Mouse (Mus musculus): ENCODE measurements at regions not wholly inside any gene's neighbourhood (a gene's known extent, or its start where the extent isn't known, plus 50 kb on each side); places are given as distances from the start of the nearest gene placed in this dataset.

DNA sequence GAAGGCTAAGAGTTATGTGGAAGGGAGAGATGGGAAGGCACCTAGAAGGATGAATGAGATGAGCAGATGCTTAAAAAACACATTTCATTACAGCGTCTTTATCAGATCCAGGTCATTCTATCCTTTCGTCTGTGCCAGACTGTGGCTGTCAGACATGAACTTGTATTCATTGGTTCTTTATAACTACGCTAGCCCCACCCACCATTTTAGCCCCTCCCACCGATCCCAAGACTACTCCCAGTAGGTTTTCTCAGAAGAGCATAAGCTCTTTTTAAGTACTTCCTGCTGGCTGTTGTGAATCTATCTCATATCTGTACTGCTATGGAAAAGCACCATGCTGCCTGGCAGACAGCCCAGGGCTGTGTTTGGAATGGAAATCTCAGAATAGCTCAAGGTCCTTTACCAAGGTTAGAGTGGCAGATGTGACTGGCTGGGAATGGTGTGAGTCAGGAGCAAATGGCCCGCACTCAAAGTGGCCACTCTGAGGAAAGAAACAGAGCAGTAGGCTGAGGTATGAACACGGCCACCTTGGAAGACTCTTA, 121.1 kb upstream of the Gls start:
- H3K4me1 ChIP-seq (ENCODE audit: control insufficient read depth, insufficient read depth, low read length): no peaks in the 10 kb centered on the region
- no peak overlapping the region for H3K27ac ChIP-seq (ENCODE audit: insufficient read depth, low read length)
- TF ChIP-seq CTCF (IDR thresholded peaks at IDR 0.05; ENCODE audit: borderline replicate concordance, insufficient read depth, low read length): no peak
- no peak for TF ChIP-seq POLR2A (IDR thresholded peaks at IDR 0.05; ENCODE audit: low read depth, low read length)
- H3K4me3 ChIP-seq (ENCODE audit: insufficient read depth, low read length): no peak overlapping the region

- Histone ChIP-seq H3K4me1 (ENCODE audit: control insufficient read depth, insufficient read depth, low read length) (no peaks in the 10 kb centered on the region), H3K27ac (ENCODE audit: insufficient read depth, low read length) (no peak overlapping the region), H3K4me3 (ENCODE audit: insufficient read depth, low read length) (no peak overlapping the region)
- TF ChIP-seq POLR2A (IDR thresholded peaks at IDR 0.05; ENCODE audit: low read depth, low read length) (no peak), CTCF (IDR thresholded peaks at IDR 0.05; ENCODE audit: borderline replicate concordance, insufficient read depth, low read length) (no peak)
Measured at GRCm38 (mm10) chr1:52342127-52342526, 109.1 kb upstream of the Gls start.

DNA sequence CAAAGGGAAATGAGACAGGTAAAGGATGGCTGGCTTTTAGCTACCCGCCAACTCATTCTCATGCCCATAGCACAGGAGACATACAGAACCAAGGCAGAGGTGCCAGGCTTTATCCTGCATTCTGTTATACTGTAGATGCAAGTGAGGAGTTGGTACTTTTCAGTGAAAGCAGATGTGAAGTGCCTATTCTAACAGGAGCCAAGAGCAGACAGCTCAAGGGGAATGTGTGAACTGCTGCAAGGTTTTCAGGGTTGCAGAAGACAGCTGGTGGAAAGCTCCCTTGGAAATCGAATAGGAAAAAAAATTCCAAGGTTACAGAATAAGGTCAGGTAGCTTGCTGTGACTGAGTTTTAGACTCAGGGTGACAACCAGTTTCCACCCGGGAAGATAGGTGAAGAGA, 105.7 kb upstream of the Gls start:
- no peak overlapping the region for H3K4me3 ChIP-seq (ENCODE audit: insufficient read depth, low read length)
- no peak overlapping the region for H3K27ac ChIP-seq (ENCODE audit: insufficient read depth, low read length)
- TF ChIP-seq CTCF (IDR thresholded peaks at IDR 0.05; ENCODE audit: borderline replicate concordance, insufficient read depth, low read length) (no peak), POLR2A (IDR thresholded peaks at IDR 0.05; ENCODE audit: low read depth, low read length) (no peak)
- no peaks in the 10 kb centered on the region for H3K4me1 ChIP-seq (ENCODE audit: control insufficient read depth, insufficient read depth, low read length)

DNA sequence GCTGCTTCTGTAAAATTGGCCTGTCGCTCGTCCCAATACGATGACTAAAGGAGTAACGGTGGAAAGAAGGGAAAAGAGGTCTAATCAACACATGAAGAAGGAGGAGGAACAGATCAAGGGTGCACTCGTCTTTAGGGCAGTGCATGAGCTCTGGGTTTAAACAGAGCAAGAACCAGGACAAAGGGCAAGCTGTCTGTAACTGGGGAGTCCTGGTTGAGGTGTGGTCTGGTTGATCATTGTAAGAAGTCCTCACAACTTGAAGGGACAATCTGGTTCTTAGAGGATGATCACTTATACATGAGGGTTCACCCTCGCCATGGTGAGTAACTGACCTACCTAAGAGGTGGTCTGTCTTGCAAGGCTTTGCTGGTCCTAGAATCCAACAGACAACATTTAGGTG, 105.2 kb upstream of the Gls start:
- Histone ChIP-seq H3K4me1 (ENCODE audit: control insufficient read depth, insufficient read depth, low read length) (no peaks in the 10 kb centered on the region), H3K4me3 (ENCODE audit: insufficient read depth, low read length) (no peak overlapping the region), H3K27ac (ENCODE audit: insufficient read depth, low read length) (no peak overlapping the region)
- no peak for TF ChIP-seq CTCF (IDR thresholded peaks at IDR 0.05; ENCODE audit: borderline replicate concordance, insufficient read depth, low read length)
- TF ChIP-seq POLR2A (IDR thresholded peaks at IDR 0.05; ENCODE audit: low read depth, low read length): no peak

DNA sequence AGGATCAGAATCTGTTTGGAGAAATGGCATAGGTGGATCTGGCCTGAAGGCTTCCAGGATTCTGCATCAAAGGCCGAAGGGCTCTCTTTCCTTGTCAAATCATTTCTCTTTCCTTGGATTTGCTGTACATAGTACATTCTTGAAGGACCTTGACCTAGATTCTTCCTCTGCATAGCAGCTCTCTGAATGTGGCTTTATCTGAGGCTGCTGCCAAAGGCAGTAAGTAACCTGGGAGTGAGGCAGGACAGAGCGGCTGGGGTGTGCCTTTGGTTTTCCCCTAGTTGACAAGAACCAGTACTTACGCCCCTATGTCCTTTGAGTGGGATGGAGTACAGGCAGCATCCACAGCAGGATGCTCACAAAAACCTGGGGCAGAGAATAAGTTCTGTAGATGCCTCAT, 103.7 kb upstream of the Gls start:
- TF ChIP-seq POLR2A (IDR thresholded peaks at IDR 0.05; ENCODE audit: low read depth, low read length) (no peak), CTCF (IDR thresholded peaks at IDR 0.05; ENCODE audit: borderline replicate concordance, insufficient read depth, low read length) (no peak)
- Histone ChIP-seq H3K4me3 (ENCODE audit: insufficient read depth, low read length) (no peak overlapping the region), H3K4me1 (ENCODE audit: control insufficient read depth, insufficient read depth, low read length) (no peaks in the 10 kb centered on the region; the same call in 1 of the 2 replicates), H3K27ac (ENCODE audit: insufficient read depth, low read length) (no peak overlapping the region)

DNA sequence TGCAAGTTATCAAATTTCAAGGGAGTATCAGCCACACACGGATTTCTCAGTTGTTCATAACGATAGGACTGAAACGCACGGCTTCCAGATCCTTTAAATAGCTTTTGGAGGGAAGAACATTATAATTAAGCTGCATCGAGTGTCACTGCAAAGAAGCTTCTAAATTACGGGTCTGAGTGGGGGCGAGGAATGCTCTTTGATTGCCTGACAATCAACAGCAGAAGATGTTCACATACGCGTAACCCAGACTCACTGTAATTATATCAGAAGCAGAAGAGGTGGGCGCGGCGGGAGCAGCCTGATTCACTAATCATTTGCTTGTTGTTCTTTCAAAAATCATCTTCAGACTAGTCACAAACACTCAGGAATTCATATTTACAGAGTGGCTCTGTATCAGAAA, 99.0 kb upstream of the Gls start:
- TF ChIP-seq CTCF (IDR thresholded peaks at IDR 0.05; ENCODE audit: borderline replicate concordance, insufficient read depth, low read length): no peak
- no peak for TF ChIP-seq POLR2A (IDR thresholded peaks at IDR 0.05; ENCODE audit: low read depth, low read length)
- no peaks in the 10 kb centered on the region; the same call in 1 of the 2 replicates for H3K4me1 ChIP-seq (ENCODE audit: control insufficient read depth, insufficient read depth, low read length)
- H3K4me3 ChIP-seq (ENCODE audit: insufficient read depth, low read length): no peak overlapping the region
- no peak overlapping the region for H3K27ac ChIP-seq (ENCODE audit: insufficient read depth, low read length)

DNA sequence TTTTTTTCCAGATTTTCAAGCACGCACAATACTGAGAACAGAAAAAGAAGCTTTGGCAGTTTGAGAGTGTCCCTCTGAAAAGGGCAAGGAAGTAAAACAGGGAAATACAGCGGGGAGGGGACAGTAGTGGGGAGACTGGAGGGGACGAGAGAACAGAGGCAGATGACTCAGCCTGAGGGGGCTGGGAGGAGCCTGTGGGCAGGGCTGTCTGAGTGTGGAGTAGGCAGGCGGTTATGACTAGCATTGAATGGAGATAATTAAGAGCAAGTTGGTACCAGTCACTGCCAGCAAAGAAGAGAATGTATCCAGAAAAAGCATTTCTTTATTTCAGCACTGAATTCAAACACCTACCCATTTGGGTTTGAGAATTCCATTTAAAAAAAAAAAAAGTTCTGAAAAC, 98.4 kb upstream of the Gls start:
- no peaks in the 10 kb centered on the region; the same call in 1 of the 2 replicates for H3K4me1 ChIP-seq (ENCODE audit: control insufficient read depth, insufficient read depth, low read length)
- no peak overlapping the region for H3K4me3 ChIP-seq (ENCODE audit: insufficient read depth, low read length)
- TF ChIP-seq CTCF (IDR thresholded peaks at IDR 0.05; ENCODE audit: borderline replicate concordance, insufficient read depth, low read length) (no peak), POLR2A (IDR thresholded peaks at IDR 0.05; ENCODE audit: low read depth, low read length) (no peak)
- no peak overlapping the region for H3K27ac ChIP-seq (ENCODE audit: insufficient read depth, low read length)

DNA sequence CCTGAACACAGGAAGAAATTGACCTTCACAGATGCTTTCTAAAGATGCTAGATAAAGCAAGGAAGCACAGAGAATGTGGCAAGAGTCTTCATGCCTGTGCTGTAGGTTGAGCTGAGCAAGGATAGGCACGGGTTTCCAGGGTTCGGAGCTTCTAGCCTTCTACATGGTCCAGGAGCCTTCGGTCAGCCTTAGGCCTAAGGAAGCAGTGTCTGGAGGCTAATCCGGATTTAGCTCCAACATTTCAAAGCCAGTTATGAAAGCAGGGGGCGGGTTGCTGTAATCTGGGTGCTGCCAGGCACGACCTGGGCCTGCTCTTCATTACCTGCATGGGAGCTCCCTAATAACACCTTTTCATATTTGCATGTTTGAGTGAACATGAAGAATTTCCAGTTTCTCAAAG, 97.5 kb upstream of the Gls start:
- TF ChIP-seq POLR2A (IDR thresholded peaks at IDR 0.05; ENCODE audit: low read depth, low read length) (no peak), CTCF (IDR thresholded peaks at IDR 0.05; ENCODE audit: borderline replicate concordance, insufficient read depth, low read length) (no peak)
- no peaks in the 10 kb centered on the region; the same call in 1 of the 2 replicates for H3K4me1 ChIP-seq (ENCODE audit: control insufficient read depth, insufficient read depth, low read length)

GRCm38 (mm10) chr1:52328507-52328906, 95.5 kb upstream of the Gls start:
- TF ChIP-seq CTCF (IDR thresholded peaks at IDR 0.05; ENCODE audit: borderline replicate concordance, insufficient read depth, low read length) (no peak), POLR2A (IDR thresholded peaks at IDR 0.05; ENCODE audit: low read depth, low read length) (no peak)
- H3K4me3 ChIP-seq (ENCODE audit: insufficient read depth, low read length): no peak overlapping the region
- H3K27ac ChIP-seq (ENCODE audit: insufficient read depth, low read length): no peak overlapping the region
- H3K4me1 ChIP-seq (ENCODE audit: control insufficient read depth, insufficient read depth, low read length): no peaks in the 10 kb centered on the region; the same call in 1 of the 2 replicates

More for the DNA sequence above, 97.5 kb upstream of the Gls start:
- H3K4me3 ChIP-seq (ENCODE audit: insufficient read depth, low read length): no peak overlapping the region
- no peak overlapping the region for H3K27ac ChIP-seq (ENCODE audit: insufficient read depth, low read length)

DNA sequence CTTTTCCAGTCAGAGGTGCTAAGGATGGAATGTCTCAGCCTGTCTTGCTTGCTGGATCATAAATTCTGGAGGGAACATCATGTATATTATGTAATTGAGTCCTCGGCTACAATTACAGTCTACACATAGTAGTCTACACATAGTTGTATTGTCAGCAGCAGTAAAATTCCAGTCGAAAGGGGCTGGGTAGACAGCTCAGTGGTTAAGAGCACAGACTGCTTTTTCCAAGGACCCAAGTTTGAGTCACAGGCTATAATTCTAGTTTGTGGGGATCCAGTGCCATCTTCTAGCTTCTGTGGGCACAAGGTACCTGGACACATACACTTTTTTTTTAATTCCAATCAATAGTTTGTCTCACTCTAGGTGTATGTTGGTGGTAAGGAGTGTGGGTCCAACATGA, 91.3 kb upstream of the Gls start:
- Histone ChIP-seq H3K4me1 (ENCODE audit: control insufficient read depth, insufficient read depth, low read length) (no peaks in the 10 kb centered on the region), H3K4me3 (ENCODE audit: insufficient read depth, low read length) (no peak overlapping the region), H3K27ac (ENCODE audit: insufficient read depth, low read length) (no peak overlapping the region)
- TF ChIP-seq CTCF (IDR thresholded peaks at IDR 0.05; ENCODE audit: borderline replicate concordance, insufficient read depth, low read length): no peak
- no peak for TF ChIP-seq POLR2A (IDR thresholded peaks at IDR 0.05; ENCODE audit: low read depth, low read length)
